Mouse (Mus musculus) gastrocnemius, adult 18-20 months (tissue): Measurements from ENCODE around the gene Mpped1. TPM values are rescaled to one million over a fixed set of nuclear protein-coding genes. Genes with fewer than 3 reads are reported as not detected.

ENCODE experiments used
- DNase-seq: peaks from one replicate; pipeline ENCODE4 v3.0.0; 2021; ENCODE audit warnings: low spot score
- total RNA-seq, 2 experiments: library from RNA; stranded (reverse); gene quantifications; 2 replicates each; pipeline ENCODE4 v1.2.3; 2021

The Mpped1 gene
- total RNA-seq, 2 experiments from 2014 or later, result not detected

- no peak for DNase-seq
These were observed 104.6 kb downstream of the Mpped1 start for GRCm38 (mm10) chr15:83883821-83884220.

DNA sequence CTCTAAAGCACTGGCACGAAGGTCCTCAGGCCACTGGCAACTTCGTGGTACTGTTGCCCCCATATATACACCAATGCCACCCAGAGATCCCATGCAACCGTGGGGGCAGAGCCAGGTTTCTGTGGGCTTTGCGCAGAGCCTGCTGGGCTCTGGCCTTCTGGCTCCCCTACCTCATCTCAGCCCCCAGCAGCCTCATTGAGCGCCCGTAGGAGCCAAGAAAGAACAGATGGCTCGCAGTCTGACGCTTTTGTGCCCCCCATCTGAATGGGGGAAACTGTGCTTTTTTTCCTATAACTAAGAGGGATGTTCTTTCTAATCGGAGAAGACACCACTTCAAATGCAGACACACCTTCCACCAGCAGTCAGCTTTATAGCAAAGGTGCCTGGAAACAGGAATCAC, 105.0 kb downstream of the Mpped1 start:
- DNase-seq, result no peak

DNA sequence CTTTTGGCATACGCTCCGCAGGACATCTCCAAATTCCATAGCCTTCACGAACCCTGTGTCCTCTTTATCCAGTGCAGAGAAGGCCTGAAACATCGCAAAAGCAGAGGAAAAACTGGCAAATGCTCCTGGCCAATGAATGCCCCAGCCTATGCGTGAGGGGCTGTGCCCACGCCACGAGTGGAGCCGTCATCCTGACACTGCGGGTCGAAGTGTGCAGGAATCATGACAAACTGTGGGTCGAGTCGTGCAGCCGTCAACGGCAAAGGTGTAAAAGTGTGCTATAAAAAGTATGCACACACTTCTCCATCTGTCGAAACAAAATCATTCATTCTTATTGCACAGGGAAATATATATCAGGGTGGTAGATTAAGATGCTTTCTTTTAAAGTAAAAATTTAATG, 113.6 kb downstream of the Mpped1 start:
- DNase-seq, result no peak

GRCm38 (mm10) chr15:83894261-83894660, 115.0 kb downstream of the Mpped1 start:
- DNase-seq, result peak; percentile 8

- DNase-seq, result no peak
These were observed 116.7 kb downstream of the Mpped1 start for GRCm38 (mm10) chr15:83896011-83896410.

GRCm38 (mm10) chr15:83897286-83897685, 118.0 kb downstream of the Mpped1 start:
- DNase-seq, result no peak

- no peak for DNase-seq
These were observed 127.2 kb downstream of the Mpped1 start for GRCm38 (mm10) chr15:83906472-83906871.

Other genes starting within 250 kb of the Mpped1 start
- 10 to 100 TPM; 19.6 to 26.8 TPM for gene Tspo, start 215.9 kb upstream of the Mpped1 start, total RNA-seq
- 10 to 100 TPM; 20.4 to 22.1 TPM for gene Mcat, start 215.7 kb upstream of the Mpped1 start, total RNA-seq
- gene Ttll12, start 184.3 kb upstream of the Mpped1 start, total RNA-seq, result 1 to 10 TPM; 3.6 to 4.0 TPM
- gene Scube1, start 54.4 kb upstream of the Mpped1 start, total RNA-seq, result under 1 TPM; 0.14 to 0.27 TPM